23 mouse cellular contexts compared by ENCODE assay signal in genomic region chr13:37769777-37770176, GRCm38 (mm10). TPM values are rescaled to one million over a fixed set of nuclear protein-coding genes. Genes with fewer than 3 reads are reported as not detected.
DNase-seq lines count a peak whose midpoint lies in the region; ATAC-seq lines count a peak whose summit lies in the region.
"Had no signal": no experiment of that assay in that cellular context is flagged by ENCODE, and none has a peak within 500 bp of the region (broad histone marks: within the 10 kb centered on the region; RNA-seq: fewer than 3 reads in every experiment).

No protein-coding gene starts in this region.

- peak; percentile 41; the same call in 1 of the 2 replicates for ATAC-seq in forebrain, embryonic 12.5 days (ENCODE audit: low FRiP score)
- ATAC-seq in forebrain, embryonic 15.5 days (replicated peaks), result no peak
- 0 out of 2 replicates have a peak, but pooled peaks have one; percentile 56 for ATAC-seq in embryonic facial prominence, embryonic 11.5 days (replicated peaks; ENCODE audit: insufficient number of reproducible peaks, low FRiP score, low TSS enrichment, low read depth)
- no peak for ATAC-seq in monocyte, adult 5-6 weeks (replicated peaks; ENCODE audit: insufficient number of reproducible peaks, low FRiP score, low TSS enrichment, poor library complexity, severe bottlenecking)
- ATAC-seq: activated CD4-positive, CD25-positive, alpha-beta regulatory T cell, adult 4 months; hindbrain, embryonic 16.5 days; inflammation-experienced regulatory T-cells, adult 6 months; intestine, postnatal 0 days; Patski had no signal

- H3K4me2 ChIP-seq in forebrain, embryonic 12.5 days, result no peak overlapping the region
- no peak overlapping the region for H3K4me2 ChIP-seq in forebrain, embryonic 15.5 days (replicated peaks)
- H3K4me2 ChIP-seq in embryonic facial prominence, embryonic 11.5 days (ENCODE audit: low read depth, low read length), result no peak overlapping the region
- H3K4me2 ChIP-seq: embryonic facial prominence, embryonic 12.5 days; heart, embryonic 11.5 days; heart, embryonic 15.5 days; hindbrain, embryonic 12.5 days had no signal

- intact Hi-C loops in heart, postnatal 10 days (cut with DNase I), result no loop called here

- 0% methylated on average over 1 of the region's 1 CpGs for WGBS in forebrain, embryonic 12.5 days
- WGBS in forebrain, embryonic 15.5 days, result 5% methylated on average over 1 of the region's 1 CpGs
- WGBS in embryonic facial prominence, embryonic 11.5 days, result 24% methylated on average over 1 of the region's 1 CpGs

- H3K4me1 ChIP-seq in forebrain, embryonic 12.5 days, result peaks cover 4% of the 10 kb centered on the region
- H3K4me1 ChIP-seq in forebrain, embryonic 15.5 days, result no peaks in the 10 kb centered on the region
- no peaks in the 10 kb centered on the region for H3K4me1 ChIP-seq in embryonic facial prominence, embryonic 11.5 days (ENCODE audit: control insufficient read depth, insufficient read depth, low read length)
- H3K4me1 ChIP-seq: embryonic facial prominence, embryonic 12.5 days; heart, embryonic 15.5 days had no signal

- H3K27ac ChIP-seq in forebrain, embryonic 12.5 days, result no peak overlapping the region
- no peak overlapping the region for H3K27ac ChIP-seq in forebrain, embryonic 15.5 days (replicated peaks)
- no peak overlapping the region for H3K27ac ChIP-seq in embryonic facial prominence, embryonic 11.5 days (replicated peaks; ENCODE audit: low read depth, low read length)
- H3K27ac ChIP-seq: embryonic facial prominence, embryonic 12.5 days; heart, adult 2 months; heart, embryonic 15.5 days; hindbrain, embryonic 12.5 days had no signal

- peak; percentile 46 for DNase-seq in retina, postnatal 1 day
- DNase-seq in retina, embryonic 14.5 days (ENCODE audit: low spot score), result no peak
- peak; percentile 67 for DNase-seq in embryonic facial prominence, embryonic 11.5 days (ENCODE audit: low spot score)
- no peak for DNase-seq in heart, postnatal 10 days
- DNase-seq: adrenal gland, postnatal 14 days; cerebellum, adult 2 months; cerebellum, postnatal 10 days; gastrocnemius, postnatal 14 days; heart, adult 2 months; kidney, adult 8-10 months had no signal

- no peaks in the 10 kb centered on the region for H3K9me3 ChIP-seq in forebrain, embryonic 12.5 days
- H3K9me3 ChIP-seq in forebrain, embryonic 15.5 days, result no peaks in the 10 kb centered on the region
- no peaks in the 10 kb centered on the region for H3K9me3 ChIP-seq in embryonic facial prominence, embryonic 11.5 days (replicated peaks; ENCODE audit: control insufficient read depth, low read length)
- H3K9me3 ChIP-seq: embryonic facial prominence, embryonic 12.5 days; heart, embryonic 15.5 days; hindbrain, embryonic 12.5 days had no signal

- H3K36me3 ChIP-seq in forebrain, embryonic 12.5 days (replicated peaks), result no peaks in the 10 kb centered on the region
- no peaks in the 10 kb centered on the region for H3K36me3 ChIP-seq in forebrain, embryonic 15.5 days
- H3K36me3 ChIP-seq in embryonic facial prominence, embryonic 11.5 days (replicated peaks; ENCODE audit: control insufficient read depth, insufficient read depth, low read depth, low read length), result no peaks in the 10 kb centered on the region
- H3K36me3 ChIP-seq: embryonic facial prominence, embryonic 12.5 days; heart, embryonic 15.5 days; hindbrain, embryonic 12.5 days had no signal

- H3K27me3 ChIP-seq in forebrain, embryonic 12.5 days, result peaks cover 50% of the 10 kb centered on the region
- H3K27me3 ChIP-seq in forebrain, embryonic 15.5 days, result peaks cover 12% of the 10 kb centered on the region; the same call in 1 of the 2 replicates
- H3K27me3 ChIP-seq in embryonic facial prominence, embryonic 11.5 days (ENCODE audit: control insufficient read depth, insufficient read depth, low read length), result no peaks in the 10 kb centered on the region
- H3K27me3 ChIP-seq: CH12.LX; embryonic facial prominence, embryonic 12.5 days; heart, embryonic 15.5 days; hindbrain, embryonic 12.5 days had no signal

- H3K9ac ChIP-seq in forebrain, embryonic 12.5 days, result no peak overlapping the region
- H3K9ac ChIP-seq in forebrain, embryonic 15.5 days (replicated peaks), result no peak overlapping the region
- H3K9ac ChIP-seq in embryonic facial prominence, embryonic 11.5 days (replicated peaks; ENCODE audit: low read length), result no peak overlapping the region
- H3K9ac ChIP-seq: embryonic facial prominence, embryonic 12.5 days; heart, embryonic 15.5 days; hindbrain, embryonic 12.5 days had no signal

- H3K4me3 ChIP-seq in forebrain, embryonic 12.5 days (replicated peaks), result no peak overlapping the region
- H3K4me3 ChIP-seq in forebrain, embryonic 15.5 days, result no peak overlapping the region
- no peak overlapping the region for H3K4me3 ChIP-seq in embryonic facial prominence, embryonic 11.5 days (ENCODE audit: low read depth, low read length)
- H3K4me3 ChIP-seq: embryonic facial prominence, embryonic 12.5 days; heart, adult 2 months; heart, embryonic 15.5 days; hindbrain, embryonic 12.5 days had no signal

RNA-seq across cellular contexts. Expression of gene Rreb1, which starts 8.4 kb away (rescaled TPM):
- 4.1 and 5.3 TPM in 2 replicates for polyA plus RNA-seq in forebrain, embryonic 12.5 days (2016; fragmentation: Nextera tagmentation; extraction: Ambion mirVana)
- 1.6 and 1.8 TPM in 2 replicates for polyA plus RNA-seq in forebrain, embryonic 15.5 days (2015; fragmentation: Nextera tagmentation; extraction: Ambion mirVana)
- 6.1 and 7.0 TPM in 2 replicates for polyA plus RNA-seq in embryonic facial prominence, embryonic 11.5 days (2014; fragmentation: Nextera tagmentation; extraction: Ambion mirVana)
- total RNA-seq in monocyte, adult 5-6 weeks (2017), result 13.0 to 29.9 TPM (median 18.2 TPM) in 3 replicates
- 10 to 100 TPM; 46.7 to 61.8 TPM for total RNA-seq in heart, postnatal 10 days (2021)

Comparison
In these comparisons a context has a peak if more than half of its experiments do, and no peak if none do; other contexts are left out.
1. ATAC-seq: peak in forebrain, embryonic 12.5 days (single experiment) and embryonic facial prominence, embryonic 11.5 days (single experiment); none in forebrain, embryonic 15.5 days (single experiment) and monocyte, adult 5-6 weeks (single experiment).
2. DNase-seq: peak in retina, postnatal 1 day (single experiment) and embryonic facial prominence, embryonic 11.5 days (single experiment); none in retina, embryonic 14.5 days (single experiment) and heart, postnatal 10 days (0 of 2).